Mouse (Mus musculus) olfactory bulb, adult 2 months (tissue): ENCODE data around the gene Drp2. TPM values are rescaled to one million over a fixed set of nuclear protein-coding genes. Genes with fewer than 3 reads are reported as not detected.

Experiments
- H3K27ac ChIP-seq: fragments of 200-500 bp; 2 replicates; pipeline ENCODE4 v1.5.1; 2012; ENCODE audit warnings: low read depth, low read length; ENCODE audit not compliant: insufficient read depth
- H3K4me1 ChIP-seq: fragments of 200-500 bp; 2 replicates; pipeline ENCODE4 v1.6.1; 2012; ENCODE audit warnings: low read length; ENCODE audit not compliant: control insufficient read depth, insufficient read depth
- H3K4me3 ChIP-seq: fragments of 200-500 bp; 2 replicates; pipeline ENCODE4 v1.5.1; 2012; ENCODE audit warnings: mild to moderate bottlenecking, low read depth, low read length, moderate library complexity; ENCODE audit not compliant: insufficient read depth
- CTCF ChIP-seq: fragments of 200-500 bp; IDR thresholded peaks from 2 replicates; pipeline ENCODE4 v1.5.1; 2012; ENCODE audit warnings: low read depth, mild to moderate bottlenecking, low read length, moderate library complexity; ENCODE audit not compliant: insufficient read depth
- POLR2A ChIP-seq: fragments of 200-500 bp; IDR thresholded peaks from 2 replicates; pipeline ENCODE4 v1.6.1; 2012; ENCODE audit warnings: mild to moderate bottlenecking, low read depth, low read length, moderate library complexity; ENCODE audit not compliant: insufficient read depth
- WGBS: fragments of 180-500 bp; shearing (Covaris S2); methylation state at CpG from one replicate; pipeline ENCODE4 v1.1.7; 2018; 5-methylcytosine and 5-hydroxymethylcytosine counted together
- polyA plus RNA-seq: library from polyadenylated mRNA; stranded (reverse); fragments of >200 nt; gene quantifications from 2 replicates; pipeline ENCODE4 v1.2.4, GENCODE M21; 2012; ENCODE audit warnings: low replicate concordance; ENCODE audit not compliant: missing spikeins, insufficient read depth, insufficient read length

Gene Drp2
- 327 TPM in 1 of 2 replicates, not detected in the other for polyA plus RNA-seq

DNA sequence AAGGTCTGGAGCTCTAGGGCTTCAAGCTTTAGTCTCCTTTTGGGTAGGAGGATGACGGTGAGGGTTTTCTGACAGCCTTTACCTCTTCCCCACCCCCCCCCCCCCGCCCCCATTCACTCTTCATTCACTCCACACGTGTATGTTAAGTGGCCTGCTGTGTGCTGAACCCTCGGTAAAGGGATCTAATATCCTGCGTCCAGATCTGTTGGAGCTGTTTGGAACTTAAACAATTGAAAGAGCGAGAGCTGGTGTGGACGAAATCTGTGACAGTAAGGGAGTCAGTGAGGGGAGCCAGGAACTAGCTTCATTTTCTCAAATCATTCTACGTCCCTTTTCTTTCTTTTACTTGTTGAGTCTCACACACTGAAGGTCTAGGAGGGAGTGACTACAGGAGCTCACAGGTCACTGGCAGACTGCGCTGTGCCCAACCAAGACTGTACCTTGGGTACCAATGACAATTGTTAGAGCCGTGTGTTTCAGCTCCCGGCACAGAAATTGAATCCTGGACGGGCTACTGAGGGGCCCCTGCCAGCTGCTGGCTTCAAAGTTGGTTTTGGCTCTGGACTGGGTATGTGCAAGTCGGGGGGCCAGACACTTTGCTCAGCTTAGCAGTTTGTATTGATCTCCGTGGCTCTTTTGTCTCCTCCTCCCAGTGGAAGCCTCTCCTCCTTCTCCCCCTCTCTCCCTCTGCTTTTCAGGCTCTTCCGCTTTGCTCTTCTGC, at the start of gene Drp2:
Drp2 (plus strand) TSS at position 689 of the 721 bp plus-strand sequence.
- TF ChIP-seq POLR2A (no peak), CTCF (no peak)
- 25% methylated on average over 15 of the region's 15 CpGs for WGBS

DNA sequence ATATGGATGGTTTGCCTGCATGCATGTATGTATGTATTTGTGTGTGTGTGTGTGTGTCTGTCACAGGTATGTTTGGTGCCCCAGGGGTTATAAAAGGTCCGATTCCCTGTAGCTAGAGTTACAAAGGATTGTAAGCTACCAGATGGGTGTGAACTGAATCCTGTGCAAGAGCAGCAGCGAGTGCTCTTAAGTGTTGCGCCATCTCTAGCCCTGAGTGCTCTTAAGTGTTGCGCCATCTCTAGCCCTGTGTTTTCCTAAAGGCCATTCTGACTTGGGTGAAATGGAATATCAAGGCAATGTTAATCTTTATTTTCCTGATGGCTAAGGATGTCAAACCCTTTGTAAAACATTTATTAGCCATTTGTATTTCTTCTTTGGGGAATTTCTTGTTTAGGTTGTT, 45.0 kb upstream of the Drp2 start:
- no peaks in the 10 kb centered on the region for H3K4me1 ChIP-seq
- no peak overlapping the region for H3K27ac ChIP-seq
- WGBS: 85% methylated on average over 4 of the region's 4 CpGs
- no peak overlapping the region for H3K4me3 ChIP-seq
- TF ChIP-seq CTCF (no peak), POLR2A (no peak)

More for the DNA sequence above, at the start of gene Drp2:
- 0 out of 2 replicates have a peak, but pooled peaks cover 2% of the 10 kb centered on the region for H3K4me1 ChIP-seq
- H3K27ac ChIP-seq: peak within 1 kb of the TSS; percentile 90
- H3K4me3 ChIP-seq: peak within 1 kb of the TSS; percentile 61

DNA sequence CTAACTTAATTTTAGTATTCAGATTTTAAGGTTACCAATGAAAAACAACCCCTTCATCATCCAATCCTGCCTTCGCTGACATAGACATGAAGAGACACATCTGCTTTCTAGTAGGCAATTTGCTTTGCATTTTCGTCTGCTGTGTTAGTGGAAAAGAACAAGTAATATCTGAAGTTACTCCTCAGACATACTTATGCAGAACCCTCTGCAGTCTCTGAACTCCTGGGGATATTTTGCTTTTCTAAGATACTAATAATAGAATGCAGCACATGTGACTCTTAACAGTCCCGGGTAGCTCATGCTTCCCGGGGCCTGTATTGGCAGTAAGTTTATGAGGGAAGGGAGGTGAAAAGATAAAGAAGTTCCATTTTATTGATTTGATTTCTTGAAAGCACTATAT, 42.2 kb upstream of the Drp2 start:
- 53% methylated on average over 4 of the region's 4 CpGs for WGBS
- no peak overlapping the region for H3K27ac ChIP-seq
- TF ChIP-seq CTCF (no peak), POLR2A (no peak)
- H3K4me1 ChIP-seq: no peaks in the 10 kb centered on the region
- H3K4me3 ChIP-seq: no peak overlapping the region

DNA sequence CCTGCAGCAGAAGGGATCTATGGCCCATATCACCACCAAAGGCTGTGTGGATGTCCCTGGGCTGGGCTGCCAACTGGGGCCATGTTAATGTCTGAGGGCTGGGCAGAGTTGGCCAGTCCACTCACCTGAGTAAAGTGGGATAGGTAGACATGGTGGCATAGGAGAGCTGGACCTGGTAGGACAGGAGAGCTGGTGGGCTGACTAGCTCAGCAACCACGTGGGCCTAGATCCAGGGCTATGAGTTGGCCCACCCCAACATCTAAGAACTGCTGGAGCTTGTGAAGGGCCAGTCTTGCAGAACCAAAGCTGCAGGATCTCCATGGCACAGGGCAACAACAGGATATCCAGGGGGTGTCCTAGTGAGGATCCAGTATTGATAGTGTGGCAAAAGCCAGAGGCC, 38.9 kb upstream of the Drp2 start:
- Histone ChIP-seq H3K27ac (no peak overlapping the region), H3K4me1 (no peaks in the 10 kb centered on the region), H3K4me3 (no peak overlapping the region)
- TF ChIP-seq CTCF (no peak), POLR2A (no peak)
- 63% methylated on average over 1 of the region's 1 CpGs for WGBS

DNA sequence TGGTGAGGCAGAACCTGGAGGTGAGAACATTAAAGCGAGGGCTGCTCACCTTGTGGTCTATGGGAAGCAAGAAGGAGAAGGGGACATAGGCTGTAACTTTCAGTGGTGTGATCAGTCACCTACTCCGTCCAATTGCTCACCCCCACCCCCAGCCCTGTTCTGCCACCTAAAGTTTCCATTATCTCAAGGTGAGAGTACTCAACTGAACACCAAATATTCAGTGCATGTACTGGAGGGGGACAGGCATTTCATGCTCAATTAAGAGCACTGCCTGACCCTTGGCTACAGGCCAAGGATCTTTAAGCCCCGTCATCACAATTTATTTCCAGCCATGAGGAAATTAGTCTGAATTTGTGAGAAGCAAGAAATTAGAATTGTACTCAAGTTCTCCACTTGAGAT, 37.8 kb upstream of the Drp2 start:
- H3K4me1 ChIP-seq: no peaks in the 10 kb centered on the region
- no peak overlapping the region for H3K27ac ChIP-seq
- 94% methylated on average over 3 of the region's 3 CpGs for WGBS
- H3K4me3 ChIP-seq: no peak overlapping the region
- no peak for TF ChIP-seq POLR2A

DNA sequence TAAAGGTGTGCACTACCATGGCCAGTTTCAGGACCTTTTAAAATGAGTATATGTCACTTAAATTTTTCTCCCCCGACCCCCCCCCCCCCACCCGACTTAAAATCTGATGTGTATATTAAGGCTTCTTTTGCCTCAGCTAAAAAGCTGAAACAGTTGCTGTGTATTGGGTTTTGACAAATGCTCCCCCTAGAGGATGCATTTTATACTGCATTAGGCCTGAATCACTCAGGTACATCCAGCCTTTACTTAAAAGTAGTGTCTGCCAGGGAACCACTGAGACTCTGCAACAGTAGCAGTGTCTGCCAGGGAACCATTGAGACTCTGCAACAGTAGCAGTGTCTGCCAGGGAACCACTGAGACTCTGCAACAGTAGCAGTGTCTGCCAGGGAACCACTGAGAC, 33.1 kb upstream of the Drp2 start:
- H3K4me3 ChIP-seq: no peak overlapping the region
- TF ChIP-seq CTCF: no peak
- no peak for TF ChIP-seq POLR2A
- no peak overlapping the region for H3K27ac ChIP-seq
- no peaks in the 10 kb centered on the region for H3K4me1 ChIP-seq
- 13% methylated on average over 2 of the region's 2 CpGs for WGBS

DNA sequence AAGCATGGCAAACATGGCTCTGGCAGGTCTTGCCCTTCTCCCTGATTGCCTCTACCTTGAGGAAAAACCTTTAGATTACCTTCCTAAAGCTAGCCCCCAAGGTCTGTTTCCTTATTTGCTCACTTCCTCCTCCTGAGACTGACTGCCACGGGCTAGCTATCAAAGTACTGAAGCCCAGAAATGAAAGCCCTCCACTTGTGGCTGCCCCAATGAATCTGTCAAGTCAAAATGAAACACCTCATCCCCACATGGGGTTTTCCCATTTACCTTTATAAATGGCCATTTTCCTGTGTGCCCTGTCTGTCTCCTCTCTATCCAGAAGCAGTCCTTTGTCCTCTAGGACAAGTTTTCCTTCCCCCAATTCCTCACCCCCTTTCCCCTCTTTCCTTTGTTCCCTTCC, 30.2 kb upstream of the Drp2 start:
- Histone ChIP-seq H3K4me1 (no peaks in the 10 kb centered on the region), H3K4me3 (no peak overlapping the region), H3K27ac (no peak overlapping the region)
- WGBS: 82% methylated on average over 1 of the region's 1 CpGs
- TF ChIP-seq CTCF (no peak), POLR2A (no peak)

DNA sequence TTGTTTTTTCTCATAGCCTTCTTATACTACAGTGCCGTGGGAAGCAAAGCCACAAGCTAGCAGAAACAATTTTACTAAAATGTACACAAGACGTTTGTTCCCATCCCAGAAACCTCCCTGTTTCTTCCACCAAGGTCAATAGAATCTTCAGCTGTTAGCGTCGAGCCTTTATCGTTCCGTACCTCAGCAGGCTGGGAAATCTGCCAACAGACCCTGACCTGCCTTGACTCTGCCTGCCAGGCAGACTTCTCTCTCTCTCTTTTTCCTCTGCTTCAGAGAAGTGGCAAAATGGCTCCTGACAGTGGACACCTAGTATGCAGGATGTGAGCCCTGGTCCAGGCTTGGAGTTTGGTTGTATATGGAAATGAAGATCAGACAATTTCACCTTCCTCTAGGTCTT, 19.5 kb upstream of the Drp2 start:
- no peaks in the 10 kb centered on the region for H3K4me1 ChIP-seq
- H3K27ac ChIP-seq: no peak overlapping the region
- no peak for TF ChIP-seq POLR2A
- no peak for TF ChIP-seq CTCF
- no peak overlapping the region for H3K4me3 ChIP-seq
- WGBS: 70% methylated on average over 6 of the region's 6 CpGs

DNA sequence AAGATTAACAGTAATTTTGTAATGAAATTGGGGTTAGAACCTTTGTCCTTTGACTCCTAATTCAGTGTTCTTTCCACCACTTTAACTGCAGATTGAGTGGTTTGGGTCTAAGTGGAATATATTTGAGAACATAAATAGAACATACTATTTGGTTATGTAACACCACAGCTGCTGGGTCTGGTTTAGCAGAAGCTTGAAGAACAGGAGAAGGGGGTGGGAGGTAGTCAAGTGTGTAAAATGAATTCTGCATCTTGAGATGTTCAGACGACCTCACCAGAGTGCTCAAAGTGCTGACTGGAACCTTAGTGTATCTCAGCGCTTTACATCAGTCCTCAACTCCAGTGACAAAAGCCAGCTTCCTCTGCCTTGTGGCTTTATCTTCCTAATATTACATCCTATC, 5.4 kb upstream of the Drp2 start:
- Histone ChIP-seq H3K27ac (no peak overlapping the region), H3K4me1 (no peaks in the 10 kb centered on the region), H3K4me3 (no peak overlapping the region)
- TF ChIP-seq POLR2A (no peak), CTCF (no peak)
- 42% methylated on average over 2 of the region's 2 CpGs for WGBS
